Comparison of ENCODE assay signal across 8 mouse cellular contexts in the genomic region with DNA sequence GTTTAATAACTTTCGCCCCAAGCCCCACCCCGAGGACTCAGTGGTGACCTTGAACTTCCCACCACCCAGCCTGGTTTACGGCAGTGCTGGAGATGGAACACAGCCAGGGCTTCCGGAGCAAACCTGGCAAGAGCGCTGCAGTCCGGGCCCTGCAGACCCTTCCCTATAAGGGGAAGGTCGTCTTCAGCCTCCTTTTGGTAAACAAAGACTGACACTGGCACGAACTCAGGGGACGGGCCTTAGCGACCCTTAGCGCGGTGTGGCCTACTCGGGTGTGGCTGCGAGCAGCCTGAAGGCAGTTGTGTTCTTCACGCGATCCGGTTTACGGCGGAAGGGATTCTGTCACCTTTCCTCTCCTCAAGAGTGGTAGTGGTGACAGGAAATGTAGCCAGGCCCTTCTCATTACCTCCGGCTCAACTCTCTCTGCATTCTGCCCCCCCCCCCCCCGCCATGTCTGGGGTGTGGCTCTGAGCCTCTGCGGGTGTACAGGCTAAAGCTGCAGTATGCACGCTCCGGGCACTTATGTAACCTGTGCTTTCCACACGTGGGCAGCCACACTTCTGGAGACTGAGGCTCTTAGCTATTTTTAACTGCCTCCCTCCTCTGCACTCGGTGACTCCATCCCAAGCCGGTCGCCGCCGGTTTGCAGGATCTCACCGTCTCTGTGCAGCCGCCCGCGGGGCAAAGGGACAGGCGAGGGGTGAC. TPM values are rescaled to one million over a fixed set of nuclear protein-coding genes. Genes with fewer than 3 reads are reported as not detected.
A peak's percentile ranks its signal among the peaks of the same experiment; 100 is the strongest.
DNase-seq lines count a peak whose midpoint lies in the region; ATAC-seq lines count a peak whose summit lies in the region.

A gene (plus strand): TSS at position 84 of the 705 bp plus-strand sequence.

- 1% methylated on average over 34 of the region's 35 CpGs for WGBS in hindbrain, embryonic 14.5 days

- peak within 1 kb of the TSS; percentile 89 for H3K27ac ChIP-seq in hindbrain, embryonic 14.5 days

- H3K4me3 ChIP-seq in hindbrain, embryonic 14.5 days (replicated peaks; ENCODE audit: low read length): peak within 1 kb of the TSS; percentile 91

- peak within 1 kb of the TSS; percentile 90 for H3K9ac ChIP-seq in hindbrain, embryonic 14.5 days

- no peaks in the 10 kb centered on the region for H3K36me3 ChIP-seq in hindbrain, embryonic 14.5 days (replicated peaks; ENCODE audit: control insufficient read depth, insufficient read depth)

- H3K9me3 ChIP-seq in hindbrain, embryonic 14.5 days (ENCODE audit: control insufficient read depth, low read length): no peaks in the 10 kb centered on the region

- ATAC-seq in hindbrain, embryonic 14.5 days (ENCODE audit: low FRiP score): peak; percentile 9; the same call in 1 of the 2 replicates

- DNase-seq in WW6 (ENCODE audit: low read depth, low spot score): peak; percentile 49
- DNase-seq in cerebellum, postnatal 14 days: peak; percentile 80 to 86
- peak; percentile 20 to 83 for DNase-seq in frontal cortex, postnatal 25 days (ENCODE audit: low spot score in 2 of 2)
- peak; percentile 62 for DNase-seq in hindbrain, embryonic 14.5 days (ENCODE audit: low spot score)
- peak; percentile 44 to 65 for DNase-seq in layer of hippocampus, postnatal 25 days (ENCODE audit: extremely low spot score in 1 of 2, low spot score in 1 of 2)
- DNase-seq in lung, postnatal 14 days: peak; percentile 64
- peak; percentile 55 for DNase-seq in retina, embryonic 14.5 days (ENCODE audit: low spot score)
- peak; percentile 68 for DNase-seq in thymus, postnatal 4 days

- no peaks in the 10 kb centered on the region for H3K27me3 ChIP-seq in hindbrain, embryonic 14.5 days (ENCODE audit: control insufficient read depth, insufficient read depth, low read length)

- peak within 1 kb of the TSS; percentile 97 for H3K4me2 ChIP-seq in hindbrain, embryonic 14.5 days (replicated peaks)

- peaks cover 23% of the 10 kb centered on the region for H3K4me1 ChIP-seq in hindbrain, embryonic 14.5 days (replicated peaks; ENCODE audit: control insufficient read depth, insufficient read depth, low read length)

RNA-seq across cellular contexts. Expression of the gene that starts here (rescaled TPM):
- polyA plus RNA-seq in hindbrain, embryonic 14.5 days (2014; fragmentation: Nextera tagmentation; extraction: Ambion mirVana): 380 and 389 TPM in 2 replicates
- total RNA-seq in layer of hippocampus, postnatal 25 days (2021): 100 to 1,000 TPM; 149 to 159 TPM

Comparison
In these comparisons a context has a peak if more than half of its experiments do, and no peak if none do; other contexts are left out.
1. Peak in every context shown above with its lines: DNase-seq, ATAC-seq, H3K4me3 ChIP-seq and H3K27ac ChIP-seq.